Mouse (Mus musculus) lung, embryonic 14.5 days (tissue): ENCODE results near the gene Rfx1. TPM values are rescaled to one million over a fixed set of nuclear protein-coding genes. Genes with fewer than 3 reads are reported as not detected.
A peak's percentile ranks its signal among the peaks of the same experiment; 100 is the strongest.

Experiments
- ATAC-seq: fragments of 200-750 bp; cut with Nextera tagmentation; 2 replicates; pipeline ENCODE4 v1.8.0; 2017; ENCODE audit warnings: mild to moderate bottlenecking, moderate TSS enrichment, moderate library complexity; ENCODE audit not compliant: insufficient read depth
- DNase-seq: peaks from one replicate; pipeline ENCODE4 v3.0.0-alpha.2; 2015
- H3K27ac ChIP-seq: fragments of 300-500 bp; sonication (generic); 2 replicates; pipeline ENCODE4 v1.5.1; 2014; ENCODE audit warnings: low read depth, mild to moderate bottlenecking, moderate library complexity
- H3K27me3 ChIP-seq: fragments of 300-500 bp; sonication (generic); 2 replicates; pipeline ENCODE4 v1.6.1; 2014; ENCODE audit warnings: low read length, control low read depth; ENCODE audit not compliant: insufficient read depth
- H3K36me3 ChIP-seq: fragments of 300-500 bp; sonication (generic); 2 replicates; pipeline ENCODE4 v1.6.1; 2014; ENCODE audit warnings: control low read depth; ENCODE audit not compliant: insufficient read depth
- H3K4me1 ChIP-seq: fragments of 300-500 bp; sonication (generic); 2 replicates; pipeline ENCODE4 v1.6.1; 2014; ENCODE audit warnings: antibody characterized with exemption, control low read depth; ENCODE audit not compliant: insufficient read depth
- H3K4me2 ChIP-seq: fragments of 300-500 bp; sonication (generic); 2 replicates; pipeline ENCODE4 v1.6.1; 2014; ENCODE audit warnings: mild to moderate bottlenecking
- H3K4me3 ChIP-seq: fragments of 300-500 bp; sonication (generic); 2 replicates; pipeline ENCODE4 v1.5.1; 2014; ENCODE audit warnings: low read depth, low read length
- H3K9ac ChIP-seq: fragments of 300-500 bp; sonication (generic); 2 replicates; pipeline ENCODE4 v1.6.1; 2014
- H3K9me3 ChIP-seq: fragments of 300-500 bp; sonication (generic); 2 replicates; pipeline ENCODE4 v1.6.1; 2016; ENCODE audit warnings: low read depth, low read length, control low read depth
- CTCF ChIP-seq: IDR thresholded peaks from 2 replicates; pipeline ENCODE4 v1.5.1; 2016; ENCODE audit warnings: antibody characterized with exemption, low read depth
- WGBS: fragments of 180-500 bp; shearing (Covaris S2); extraction: QIAGEN DNeasy Blood & Tissue Kit; methylation state at CpG from one replicate; pipeline ENCODE4 v1.1.7; 2014; 5-methylcytosine and 5-hydroxymethylcytosine counted together
- polyA plus RNA-seq: library from polyadenylated mRNA; unstranded; fragments of >200 nt; fragmentation: Nextera tagmentation; extraction: Ambion mirVana; gene quantifications from 2 replicates; pipeline ENCODE4 v1.2.1, GENCODE M21; 2014

Gene Rfx1
- polyA plus RNA-seq, 1 experiment from 2014 or later, result 13.3 TPM

DNA sequence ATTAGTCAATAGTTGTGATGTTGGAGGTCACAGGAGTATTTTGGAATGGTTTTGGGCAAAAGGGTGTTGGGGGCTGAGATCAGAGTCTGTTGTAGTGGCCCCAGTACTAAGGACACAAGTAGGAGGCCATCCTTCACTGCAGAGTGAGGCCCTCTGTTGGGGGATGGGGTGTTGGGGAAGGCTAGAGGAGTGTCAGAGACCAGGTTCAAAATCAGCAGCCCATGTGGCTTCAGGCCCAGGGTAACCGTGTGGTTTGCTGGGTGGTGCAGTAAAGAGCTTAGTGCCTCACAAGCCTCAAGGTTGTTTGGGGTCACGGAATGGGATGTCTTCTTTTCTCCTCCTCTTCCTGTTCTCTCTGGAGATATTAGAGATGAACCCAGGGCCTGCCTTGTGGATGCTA, 60.1 kb downstream of the Rfx1 start:
- no peak overlapping the region for H3K4me2 ChIP-seq
- TF ChIP-seq CTCF, result no peak

DNA sequence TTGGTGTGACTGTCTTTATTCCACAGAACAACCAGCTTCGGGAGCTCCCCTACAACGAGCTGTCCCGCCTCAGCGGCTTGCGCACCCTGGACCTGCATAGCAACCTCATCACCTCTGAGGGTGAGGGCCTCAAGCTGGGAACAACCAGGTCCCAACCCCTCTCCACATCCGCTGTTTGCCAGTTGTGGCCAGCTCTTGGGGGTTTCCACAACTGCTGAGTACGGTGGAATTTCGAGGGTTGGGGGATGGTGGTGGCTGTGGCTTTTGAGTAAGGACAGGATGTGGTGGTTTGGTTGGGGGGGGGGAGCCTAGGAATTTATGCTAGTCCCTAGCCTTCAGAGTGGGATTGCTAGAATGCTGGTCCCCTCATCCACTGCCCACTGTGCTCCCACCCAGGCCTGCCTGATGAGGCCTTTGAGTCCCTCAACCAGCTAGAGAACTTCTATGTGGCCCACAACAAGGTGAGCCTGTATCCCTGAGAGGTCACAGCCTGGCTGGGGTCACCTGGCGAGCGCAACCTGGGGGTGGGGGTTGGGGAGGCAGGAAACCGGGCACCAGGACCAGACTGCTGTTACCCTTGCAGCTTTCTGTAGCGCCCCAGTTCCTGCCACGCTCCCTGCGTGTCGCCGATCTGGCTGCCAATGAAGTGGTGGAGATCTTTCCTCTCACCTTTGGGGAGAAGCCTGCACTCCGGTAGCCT, 60.7 kb downstream of the Rfx1 start:
- no peaks in the 10 kb centered on the region for H3K27me3 ChIP-seq
- H3K9ac ChIP-seq, result no peak overlapping the region
- 43% methylated on average over 17 of the region's 17 CpGs for WGBS
- H3K27ac ChIP-seq, result no peak overlapping the region
- 0 out of 2 replicates have a peak, but pooled peaks cover 8% of the 10 kb centered on the region for H3K36me3 ChIP-seq
- no peak overlapping the region; the same call in 1 of the 2 replicates for H3K4me2 ChIP-seq
- ATAC-seq, result peak; percentile 45
- TF ChIP-seq CTCF, result no peak
- no peak overlapping the region for H3K4me3 ChIP-seq
- peak; percentile 52 for DNase-seq
- H3K4me1 ChIP-seq, result 0 out of 2 replicates have a peak, but pooled peaks cover 4% of the 10 kb centered on the region
- H3K9me3 ChIP-seq, result no peaks in the 10 kb centered on the region

More for the DNA sequence above, 60.1 kb downstream of the Rfx1 start:
- Histone ChIP-seq H3K4me1 (0 out of 2 replicates have a peak, but pooled peaks cover 4% of the 10 kb centered on the region), H3K9me3 (no peaks in the 10 kb centered on the region), H3K27me3 (no peaks in the 10 kb centered on the region), H3K9ac (no peak overlapping the region), H3K4me3 (no peak overlapping the region), H3K27ac (no peak overlapping the region), H3K36me3 (0 out of 2 replicates have a peak, but pooled peaks cover 2% of the 10 kb centered on the region)
- no peak for DNase-seq
- no peak for ATAC-seq
- 60% methylated on average over 2 of the region's 2 CpGs for WGBS

DNA sequence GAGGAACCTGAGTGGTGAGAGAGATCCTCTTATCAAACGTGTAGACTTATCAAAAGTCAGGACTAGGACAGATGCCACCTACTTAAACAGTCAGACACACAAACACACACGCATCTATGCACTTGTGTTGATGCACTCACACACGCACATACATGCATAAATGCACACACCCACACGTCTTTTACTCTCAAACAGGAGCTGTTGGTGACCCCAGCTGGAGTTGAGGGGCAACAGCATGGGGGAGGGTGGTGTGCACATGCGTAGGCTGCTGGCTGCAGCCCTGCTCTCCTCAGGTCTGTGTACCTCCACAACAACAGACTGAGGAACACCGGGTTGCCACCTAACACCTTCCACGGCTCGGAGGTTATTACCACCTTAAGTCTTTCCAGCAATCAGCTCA, 61.6 kb downstream of the Rfx1 start:
- peak; percentile 10; the same call in 1 of the 2 replicates for TF ChIP-seq CTCF
- DNase-seq, result peak; percentile 21
- no peak for ATAC-seq
- Histone ChIP-seq H3K4me3 (no peak overlapping the region), H3K36me3 (peaks cover 17% of the 10 kb centered on the region), H3K9ac (no peak overlapping the region), H3K27ac (no peak overlapping the region), H3K27me3 (no peaks in the 10 kb centered on the region), H3K4me1 (0 out of 2 replicates have a peak, but pooled peaks cover 4% of the 10 kb centered on the region), H3K9me3 (no peaks in the 10 kb centered on the region), H3K4me2 (no peak overlapping the region)
- WGBS, result 44% methylated on average over 8 of the region's 8 CpGs

DNA sequence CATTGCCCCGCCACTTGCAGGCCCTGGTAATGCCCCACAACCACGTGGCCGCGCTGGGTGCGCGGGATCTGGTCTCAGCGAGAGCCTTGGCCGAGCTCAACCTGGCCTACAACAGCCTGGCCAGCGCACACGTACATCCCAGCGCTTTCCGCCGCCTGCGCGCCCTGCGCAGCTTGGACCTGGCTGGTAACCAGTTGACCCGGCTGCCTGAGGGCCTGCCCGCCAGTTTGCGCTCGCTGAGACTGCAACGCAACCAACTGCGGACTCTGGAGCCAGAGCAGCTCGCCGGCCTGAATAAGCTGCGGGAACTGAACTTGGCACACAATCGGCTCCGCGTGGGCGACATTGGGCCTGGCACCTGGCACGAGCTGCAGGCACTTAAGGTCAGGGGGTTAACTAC, 64.2 kb downstream of the Rfx1 start:
- Histone ChIP-seq H3K4me1 (0 out of 2 replicates have a peak, but pooled peaks cover 4% of the 10 kb centered on the region), H3K9ac (no peak overlapping the region; the same call in 1 of the 2 replicates), H3K27me3 (no peaks in the 10 kb centered on the region), H3K9me3 (no peaks in the 10 kb centered on the region), H3K4me3 (no peak overlapping the region), H3K4me2 (no peak overlapping the region), H3K36me3 (peaks cover 40% of the 10 kb centered on the region), H3K27ac (no peak overlapping the region)
- DNase-seq, result no peak
- no peak for TF ChIP-seq CTCF
- no peak for ATAC-seq
- 42% methylated on average over 30 of the region's 30 CpGs for WGBS

DNA sequence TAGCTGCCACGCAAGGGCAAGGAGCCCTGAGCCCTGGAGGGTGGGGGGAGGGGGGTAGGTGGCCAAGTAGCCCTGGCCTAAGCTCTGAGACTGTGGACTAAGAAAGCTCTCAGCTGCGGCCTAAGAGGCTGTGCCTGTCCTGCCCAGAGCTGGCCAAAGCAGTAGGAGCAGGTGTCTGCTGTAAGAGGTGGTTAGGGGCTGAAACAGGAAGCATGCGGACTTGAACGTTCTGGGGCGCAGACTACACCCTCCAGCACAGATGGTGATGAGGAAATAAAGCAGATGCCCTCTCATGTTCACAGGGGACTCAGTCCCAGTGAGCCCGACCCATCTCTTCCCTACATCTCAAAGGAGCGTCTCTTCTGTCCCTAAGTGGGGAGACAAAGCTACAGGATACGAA, 65.6 kb downstream of the Rfx1 start:
- H3K4me2 ChIP-seq, result no peak overlapping the region
- no peak for DNase-seq
- H3K36me3 ChIP-seq, result peaks cover 54% of the 10 kb centered on the region
- 0 out of 2 replicates have a peak, but pooled peaks cover 4% of the 10 kb centered on the region for H3K4me1 ChIP-seq
- TF ChIP-seq CTCF, result no peak
- 78% methylated on average over 8 of the region's 8 CpGs for WGBS
- no peak for ATAC-seq
- H3K9me3 ChIP-seq, result no peaks in the 10 kb centered on the region
- H3K4me3 ChIP-seq, result no peak overlapping the region
- H3K27me3 ChIP-seq, result no peaks in the 10 kb centered on the region
- no peak overlapping the region for H3K27ac ChIP-seq
- H3K9ac ChIP-seq, result no peak overlapping the region

DNA sequence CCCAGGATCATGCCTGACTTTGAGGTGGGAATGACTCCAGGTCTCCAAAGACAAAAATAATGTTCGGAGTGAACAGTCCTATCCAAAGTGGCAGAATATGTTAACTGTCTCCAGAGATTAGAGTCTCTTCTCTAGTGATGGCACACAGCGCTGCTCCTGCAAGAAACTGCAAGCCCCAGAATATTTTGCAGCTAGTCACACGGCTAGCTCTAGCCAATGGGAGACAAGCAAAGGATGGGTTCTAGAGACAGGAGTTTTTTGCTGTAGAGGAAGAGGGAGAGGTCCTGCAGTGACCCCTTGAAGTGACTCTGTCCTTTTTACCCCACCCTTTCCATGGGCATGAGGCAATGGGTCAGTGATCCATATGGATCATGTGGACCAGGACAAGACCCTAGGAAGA, 71.2 kb downstream of the Rfx1 start:
- peaks cover 97% of the 10 kb centered on the region for H3K36me3 ChIP-seq
- H3K9me3 ChIP-seq, result no peaks in the 10 kb centered on the region
- H3K4me1 ChIP-seq, result no peaks in the 10 kb centered on the region
- no peaks in the 10 kb centered on the region for H3K27me3 ChIP-seq
- H3K4me3 ChIP-seq, result no peak overlapping the region
- DNase-seq (no peak), ATAC-seq (no peak)
- H3K4me2 ChIP-seq, result no peak overlapping the region
- no peak for TF ChIP-seq CTCF
- WGBS, result 89% methylated on average over 3 of the region's 3 CpGs
- no peak overlapping the region for H3K27ac ChIP-seq
- no peak overlapping the region for H3K9ac ChIP-seq

DNA sequence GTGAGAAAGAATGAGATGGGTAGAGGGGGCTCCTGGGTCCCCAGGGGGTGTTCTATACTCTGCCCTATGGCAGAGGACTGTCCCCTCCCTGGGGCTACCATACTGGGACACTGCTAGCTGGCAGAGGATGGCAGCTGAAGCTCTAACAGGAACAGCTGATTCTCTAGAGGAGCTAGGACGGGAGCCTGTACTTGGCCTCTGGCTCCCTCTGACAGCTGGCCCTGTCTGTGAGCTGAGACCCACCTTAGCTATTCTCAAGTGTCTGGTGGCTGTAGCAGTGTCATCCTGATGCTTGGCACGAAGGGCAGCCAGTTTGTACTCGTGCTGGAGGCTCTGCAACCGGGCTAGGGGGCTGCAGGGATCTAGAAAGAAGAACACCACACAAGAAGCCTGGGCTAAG, 74.2 kb downstream of the Rfx1 start:
- Histone ChIP-seq H3K36me3 (peaks cover 87% of the 10 kb centered on the region), H3K4me1 (no peaks in the 10 kb centered on the region), H3K27me3 (no peaks in the 10 kb centered on the region), H3K9ac (no peak overlapping the region), H3K4me3 (no peak overlapping the region), H3K4me2 (no peak overlapping the region), H3K27ac (no peak overlapping the region), H3K9me3 (no peaks in the 10 kb centered on the region)
- TF ChIP-seq CTCF, result no peak
- 81% methylated on average over 4 of the region's 4 CpGs for WGBS
- ATAC-seq (no peak), DNase-seq (no peak)
